Mouse (Mus musculus) lung, postnatal 0 days (tissue): ENCODE measurements at regions not wholly inside any gene's neighbourhood (a gene's known extent, or its start where the extent isn't known, plus 50 kb on each side); places are given as distances from the start of the nearest gene placed in this dataset.

Experiments used
- CTCF ChIP-seq: IDR thresholded peaks from 2 replicates; pipeline ENCODE4 v1.5.1; 2016; ENCODE audit warnings: antibody characterized with exemption, mild to moderate bottlenecking
- EP300 ChIP-seq: IDR thresholded peaks from 2 replicates; pipeline ENCODE4 v1.6.1; 2016; ENCODE audit warnings: antibody characterized with exemption, mild to moderate bottlenecking, control low read depth

- TF ChIP-seq CTCF (no peak), EP300 (no peak)
These were observed 357.8 kb upstream of the Arglu1 start for GRCm38 (mm10) chr8:9048116-9048515.
